Mouse (Mus musculus): Measurements from ENCODE around the gene C1qtnf3. TPM values are rescaled to one million over a fixed set of nuclear protein-coding genes. Genes with fewer than 3 reads are reported as not detected.

Gene C1qtnf3
- not detected in 2 replicates for total RNA-seq (2017)

GRCm38 (mm10) chr15:10951951-10952759 lies at the start of gene C1qtnf3:
Gene C1qtnf3, plus strand, starts transcription at chr15:10952332.
- no peak for ATAC-seq (replicated peaks in 1 of 2; ENCODE audit: insufficient read depth in 1 of 2, low FRiP score in 2 of 2, low TSS enrichment in 1 of 2, low read depth in 1 of 2, poor library complexity in 2 of 2, severe bottlenecking in 2 of 2)

DNA sequence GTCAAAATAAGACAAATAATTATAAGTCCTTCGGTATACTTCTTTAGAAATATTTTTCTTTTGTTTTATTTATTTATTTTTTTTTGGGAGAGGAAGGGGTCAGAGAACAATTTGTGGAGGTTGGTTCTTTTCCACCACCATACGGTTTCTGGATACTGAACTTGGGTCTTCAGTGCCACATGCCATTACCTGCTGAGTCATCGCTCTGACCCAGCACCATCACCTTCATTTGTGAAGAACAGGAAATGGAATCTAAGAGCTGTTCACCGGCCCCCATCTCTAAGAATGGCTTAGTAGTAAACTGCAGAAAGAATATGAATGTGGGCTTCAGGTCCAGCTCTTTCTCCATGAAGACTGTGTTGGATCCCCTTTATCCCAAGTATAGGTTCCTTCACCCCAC lies 49.8 kb upstream of the C1qtnf3 start:
- ATAC-seq (replicated peaks in 1 of 2; ENCODE audit: insufficient read depth in 1 of 2, low FRiP score in 2 of 2, low TSS enrichment in 1 of 2, low read depth in 1 of 2, poor library complexity in 2 of 2, severe bottlenecking in 2 of 2) = no peak

DNA sequence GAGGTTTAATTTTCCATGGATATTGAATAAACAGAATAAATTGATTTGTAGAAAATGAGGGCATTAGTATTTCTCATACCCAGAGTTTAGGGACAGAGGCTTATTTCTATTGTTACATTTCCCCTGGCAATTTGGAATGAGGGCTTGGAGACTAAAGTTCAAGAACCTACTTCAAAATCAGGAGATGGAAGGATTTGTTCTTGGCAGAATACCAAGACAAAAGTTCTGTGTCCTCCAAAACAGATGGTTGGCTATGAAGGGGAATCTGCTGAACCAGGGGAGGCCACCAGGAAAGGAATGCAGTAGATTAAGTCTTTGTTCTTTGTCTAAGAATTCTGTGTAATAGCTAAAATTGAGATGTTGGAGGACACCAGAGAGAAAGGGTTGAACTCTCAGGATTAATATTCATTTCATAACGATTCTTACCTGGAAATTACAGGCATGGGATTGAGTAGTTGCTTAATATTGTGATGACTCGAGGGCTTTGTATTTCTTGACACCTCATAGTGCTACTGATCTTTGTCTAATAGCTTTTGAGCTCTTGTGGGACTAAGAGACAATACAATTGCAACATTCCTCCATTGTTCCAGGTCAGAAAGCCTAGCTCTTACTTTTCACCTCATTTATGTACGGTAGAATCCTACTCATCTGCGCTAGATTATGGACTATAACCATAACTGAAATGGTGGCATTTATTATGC lies 35.4 kb upstream of the C1qtnf3 start:
- no peak for ATAC-seq (replicated peaks in 1 of 2; ENCODE audit: insufficient read depth in 1 of 2, low FRiP score in 2 of 2, low TSS enrichment in 1 of 2, low read depth in 1 of 2, poor library complexity in 2 of 2, severe bottlenecking in 2 of 2)

- ATAC-seq (replicated peaks in 1 of 2; ENCODE audit: insufficient read depth in 1 of 2, low FRiP score in 2 of 2, low TSS enrichment in 1 of 2, low read depth in 1 of 2, poor library complexity in 2 of 2, severe bottlenecking in 2 of 2) = no peak
Measured at GRCm38 (mm10) chr15:10917312-10917660, 34.8 kb upstream of the C1qtnf3 start.

DNA sequence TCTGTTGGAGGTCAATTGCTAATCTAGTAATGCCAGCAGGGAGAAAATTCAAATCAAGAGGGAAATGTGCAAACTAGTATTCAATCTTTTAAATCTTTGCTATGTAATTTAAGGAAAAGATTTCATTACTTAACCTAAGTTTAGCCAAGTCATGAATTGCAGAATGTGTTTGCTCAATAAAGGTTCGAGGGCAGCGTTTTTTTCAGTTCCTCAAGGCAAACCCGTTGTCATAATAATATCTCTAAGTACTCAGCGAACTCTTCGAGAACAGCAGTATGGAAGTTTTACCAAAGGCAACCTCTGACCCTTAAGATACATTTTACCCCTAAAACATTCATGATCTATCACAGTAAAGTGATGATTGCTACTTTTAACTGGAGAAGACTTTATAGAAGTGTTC lies 31.9 kb upstream of the C1qtnf3 start:
- ATAC-seq (replicated peaks in 1 of 2; ENCODE audit: insufficient read depth in 1 of 2, low FRiP score in 2 of 2, low TSS enrichment in 1 of 2, low read depth in 1 of 2, poor library complexity in 2 of 2, severe bottlenecking in 2 of 2) = no peak

- ATAC-seq (replicated peaks in 1 of 2; ENCODE audit: insufficient read depth in 1 of 2, low FRiP score in 2 of 2, low TSS enrichment in 1 of 2, low read depth in 1 of 2, poor library complexity in 2 of 2, severe bottlenecking in 2 of 2) = peak; percentile 39 to 42; a peak in 3 of 4 replicates
Measured at GRCm38 (mm10) chr15:10921064-10921463, 31.1 kb upstream of the C1qtnf3 start.

DNA sequence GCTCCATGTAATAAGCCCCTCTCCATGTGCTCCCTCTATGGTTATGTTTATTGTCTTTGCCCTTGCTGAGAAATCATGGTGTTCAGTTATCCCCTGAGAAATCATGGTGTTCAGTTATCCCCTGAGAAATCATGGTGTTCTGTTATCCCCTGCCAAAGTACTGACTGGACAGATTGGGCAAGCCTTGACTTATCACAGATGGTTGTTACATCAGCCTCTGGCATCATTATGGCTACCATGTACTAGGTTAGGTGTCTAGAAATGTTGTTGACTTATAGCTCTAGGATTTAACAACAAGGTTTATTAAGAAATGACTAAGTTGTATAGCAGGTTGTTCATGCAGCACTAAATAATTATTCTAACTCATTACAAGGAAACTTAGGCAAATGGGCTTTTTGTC lies 30.1 kb upstream of the C1qtnf3 start:
- no peak for ATAC-seq (replicated peaks in 1 of 2; ENCODE audit: insufficient read depth in 1 of 2, low FRiP score in 2 of 2, low TSS enrichment in 1 of 2, low read depth in 1 of 2, poor library complexity in 2 of 2, severe bottlenecking in 2 of 2)

DNA sequence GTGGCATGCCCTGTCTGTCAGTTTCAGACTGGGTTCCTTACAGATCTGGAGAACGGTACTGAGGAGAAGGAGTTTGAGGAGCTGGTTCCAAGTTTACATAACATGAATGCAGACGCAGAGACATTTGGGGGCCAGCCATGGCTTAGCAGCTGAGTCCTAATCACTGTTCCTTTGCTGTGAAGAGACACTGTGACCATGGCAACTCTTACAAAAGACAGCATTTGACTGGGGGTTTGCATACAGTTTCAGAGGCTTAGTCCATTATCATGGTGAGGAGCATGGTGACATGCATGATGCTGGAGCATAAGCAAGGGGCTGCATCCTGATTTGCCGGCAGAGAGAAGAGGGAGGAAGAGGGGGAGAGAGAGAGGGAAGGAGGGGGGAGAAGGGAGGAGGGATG lies 29.6 kb upstream of the C1qtnf3 start:
- ATAC-seq (replicated peaks in 1 of 2; ENCODE audit: insufficient read depth in 1 of 2, low FRiP score in 2 of 2, low TSS enrichment in 1 of 2, low read depth in 1 of 2, poor library complexity in 2 of 2, severe bottlenecking in 2 of 2) = no peak

DNA sequence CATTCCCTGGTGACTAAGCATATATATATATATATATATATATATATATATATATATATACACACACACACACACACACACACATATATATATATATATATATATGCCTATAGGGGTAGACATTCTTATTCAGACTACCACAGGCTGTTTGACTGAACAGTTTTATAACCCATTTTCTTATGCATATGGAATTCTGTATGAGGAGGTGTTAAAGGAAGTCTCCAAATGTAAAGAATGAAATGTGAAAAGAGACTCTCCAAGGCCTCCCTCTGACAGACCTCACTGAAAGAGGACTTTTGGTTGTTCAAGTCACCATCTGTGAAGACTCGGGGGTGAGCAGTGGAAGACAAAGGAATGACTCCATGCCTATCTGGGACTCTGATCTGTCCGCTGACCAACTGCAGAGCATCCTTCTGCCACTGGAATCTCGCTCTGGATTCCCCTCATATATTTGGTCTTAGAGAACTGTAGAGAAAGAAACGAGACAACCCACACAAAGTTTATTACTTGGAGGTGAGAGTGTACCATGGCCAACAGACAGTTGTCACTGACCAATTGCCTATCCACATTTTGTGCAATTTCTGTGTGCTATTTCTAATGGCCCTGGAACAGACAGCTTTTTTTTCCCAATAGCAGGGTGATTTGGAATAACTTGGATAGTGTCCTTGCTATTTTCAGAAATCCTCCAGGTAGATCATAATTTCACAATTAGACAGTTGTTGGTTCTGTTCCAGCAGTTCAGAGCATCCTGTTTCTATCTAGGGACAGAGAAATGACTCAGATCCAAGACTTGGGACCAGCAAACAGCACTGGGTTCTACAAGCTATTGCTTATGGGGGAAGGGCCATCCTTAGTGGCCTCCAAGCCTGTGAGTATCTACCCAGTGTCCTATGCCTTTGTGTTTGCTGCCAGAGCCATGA lies 28.8 kb upstream of the C1qtnf3 start:
- ATAC-seq (replicated peaks in 1 of 2; ENCODE audit: insufficient read depth in 1 of 2, low FRiP score in 2 of 2, low TSS enrichment in 1 of 2, low read depth in 1 of 2, poor library complexity in 2 of 2, severe bottlenecking in 2 of 2) = no peak

DNA sequence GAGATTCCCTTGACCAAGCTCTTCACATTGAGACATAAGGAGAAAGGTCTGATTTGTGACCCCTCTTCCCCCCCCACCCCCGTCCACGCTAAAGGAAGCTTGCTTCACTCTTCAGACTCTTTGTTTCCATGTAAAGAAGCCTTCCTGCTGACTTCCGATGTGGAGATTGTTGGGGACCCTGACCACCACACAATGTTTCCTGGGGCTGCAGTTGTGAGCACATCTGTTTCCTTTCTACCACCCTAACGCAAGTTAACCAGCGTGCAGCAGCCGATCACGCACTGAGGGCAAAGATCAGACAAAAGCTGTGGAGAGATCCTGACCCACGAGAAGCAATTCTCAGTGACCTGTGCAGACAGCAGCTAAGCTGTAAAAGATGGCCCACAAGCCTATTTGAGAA lies 24.8 kb upstream of the C1qtnf3 start:
- ATAC-seq (replicated peaks in 1 of 2; ENCODE audit: insufficient read depth in 1 of 2, low FRiP score in 2 of 2, low TSS enrichment in 1 of 2, low read depth in 1 of 2, poor library complexity in 2 of 2, severe bottlenecking in 2 of 2) = peak; percentile 29 to 71; a peak in 3 of 4 replicates

GRCm38 (mm10) chr15:10928633-10929270 lies 23.4 kb upstream of the C1qtnf3 start:
- ATAC-seq (replicated peaks in 1 of 2; ENCODE audit: insufficient read depth in 1 of 2, low FRiP score in 2 of 2, low TSS enrichment in 1 of 2, low read depth in 1 of 2, poor library complexity in 2 of 2, severe bottlenecking in 2 of 2) = no peak

DNA sequence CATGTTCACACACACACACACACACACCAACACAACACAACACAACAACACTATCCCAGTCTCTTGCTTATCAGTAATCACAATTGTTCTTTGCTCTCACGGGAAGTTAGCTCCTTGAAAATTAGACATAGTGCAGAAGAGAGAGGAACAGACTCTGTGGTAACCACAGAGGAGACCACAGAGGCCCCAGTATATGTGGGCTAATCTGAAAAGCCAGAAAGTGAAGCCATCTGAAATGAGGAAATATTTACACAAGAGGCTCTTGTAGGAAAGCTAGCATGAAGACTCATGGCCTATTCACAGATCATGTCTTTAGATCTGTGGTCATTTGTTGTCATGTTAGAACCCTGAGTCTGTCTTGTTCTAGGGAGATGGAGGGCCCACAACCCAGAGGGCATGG lies 18.2 kb upstream of the C1qtnf3 start:
- peak; percentile 94 to 95 for ATAC-seq (replicated peaks in 1 of 2; ENCODE audit: insufficient read depth in 1 of 2, low FRiP score in 2 of 2, low TSS enrichment in 1 of 2, low read depth in 1 of 2, poor library complexity in 2 of 2, severe bottlenecking in 2 of 2)

DNA sequence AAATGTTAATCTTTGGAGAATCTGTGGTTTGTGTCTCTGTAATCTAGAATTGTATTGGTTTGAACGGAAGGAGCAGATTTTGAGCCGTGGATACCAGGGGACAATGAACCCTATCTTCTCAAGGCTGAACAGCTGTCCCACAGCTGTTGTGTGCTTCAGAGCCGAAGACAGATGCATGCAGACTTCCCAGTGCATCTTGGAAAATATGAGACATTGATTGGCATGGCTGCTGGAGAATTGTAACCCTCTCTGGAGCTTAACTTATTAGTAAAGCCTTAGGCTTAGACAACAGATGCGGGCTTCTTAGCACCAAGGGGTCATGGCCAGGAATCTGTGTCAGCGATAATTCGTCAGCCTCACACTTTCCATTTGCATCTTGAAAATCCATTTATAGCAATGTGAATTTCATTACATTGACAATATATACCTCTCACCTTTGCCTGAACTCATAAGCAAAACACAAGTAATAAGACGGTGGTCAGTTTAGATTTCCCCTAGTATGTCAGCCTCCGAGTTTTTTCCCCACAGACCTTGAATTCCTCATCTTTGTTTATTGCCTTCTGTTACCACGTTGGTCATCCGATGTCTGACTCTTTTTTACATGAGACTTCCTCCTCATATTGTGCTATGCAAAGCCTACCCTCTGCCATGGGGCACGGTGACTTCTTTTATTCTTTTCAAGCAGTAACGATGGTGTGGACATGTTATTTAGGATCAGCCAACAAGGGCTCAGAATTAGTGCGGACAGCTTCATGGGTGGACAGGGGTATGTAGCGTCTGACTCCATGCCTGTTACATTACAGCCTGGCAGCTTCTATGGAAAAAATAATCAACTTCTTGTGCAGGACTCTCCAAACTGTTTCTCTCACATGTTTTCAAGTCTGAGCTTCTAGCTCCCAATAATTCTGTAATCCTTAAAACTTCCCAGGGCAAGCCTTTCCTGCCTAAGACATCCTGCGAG lies 11.7 kb upstream of the C1qtnf3 start:
- ATAC-seq (replicated peaks in 1 of 2; ENCODE audit: insufficient read depth in 1 of 2, low FRiP score in 2 of 2, low TSS enrichment in 1 of 2, low read depth in 1 of 2, poor library complexity in 2 of 2, severe bottlenecking in 2 of 2) = no peak

GRCm38 (mm10) chr15:10941901-10942300 lies 10.2 kb upstream of the C1qtnf3 start:
- no peak for ATAC-seq (replicated peaks in 1 of 2; ENCODE audit: insufficient read depth in 1 of 2, low FRiP score in 2 of 2, low TSS enrichment in 1 of 2, low read depth in 1 of 2, poor library complexity in 2 of 2, severe bottlenecking in 2 of 2)

DNA sequence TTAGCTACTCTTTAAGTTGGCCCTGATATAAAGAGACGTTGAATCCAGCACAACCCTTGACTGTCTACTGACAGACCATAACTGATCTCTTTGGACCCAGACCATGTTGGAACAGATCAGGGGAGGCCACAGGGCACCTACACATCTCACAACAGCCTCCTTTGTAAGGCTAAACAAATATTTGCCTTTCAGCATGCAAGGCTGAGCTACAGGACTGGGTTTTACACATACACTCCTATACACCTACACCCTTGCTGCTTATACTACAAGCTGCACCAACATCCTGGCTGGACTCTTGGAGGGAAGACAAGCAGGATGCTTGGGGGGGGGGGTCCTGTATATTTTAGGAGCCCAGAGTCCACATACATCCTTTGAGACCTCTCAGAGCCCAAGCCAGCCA lies 4.3 kb upstream of the C1qtnf3 start:
- no peak for ATAC-seq (replicated peaks in 1 of 2; ENCODE audit: insufficient read depth in 1 of 2, low FRiP score in 2 of 2, low TSS enrichment in 1 of 2, low read depth in 1 of 2, poor library complexity in 2 of 2, severe bottlenecking in 2 of 2)

DNA sequence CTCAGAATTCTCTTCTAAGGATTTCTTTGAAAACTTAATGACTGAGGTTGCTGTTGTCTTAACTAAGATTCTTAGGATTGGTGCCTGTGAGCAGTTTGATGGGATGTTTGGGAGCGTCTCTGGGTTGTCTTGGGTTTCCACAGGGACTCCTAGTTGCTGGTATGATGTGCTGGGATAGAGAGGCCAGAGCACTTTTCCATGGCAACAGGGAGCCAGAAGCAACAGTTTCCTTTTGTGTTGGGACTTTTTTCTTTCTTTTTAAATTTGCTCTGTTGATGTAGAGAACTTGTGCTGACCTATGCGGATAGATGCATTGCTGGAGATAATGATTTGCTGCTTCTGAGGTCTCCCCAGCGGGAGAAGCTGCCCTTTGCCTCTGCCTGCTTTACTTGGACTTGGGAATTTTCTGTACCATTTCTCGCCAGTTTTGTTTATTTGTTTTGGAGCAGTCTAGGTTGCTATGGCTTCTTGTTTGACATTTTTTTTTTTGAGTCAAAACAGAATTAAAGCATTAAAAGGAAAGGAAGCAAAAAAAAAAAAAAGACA lies 701 bp downstream of the C1qtnf3 start:
- no peak for ATAC-seq (replicated peaks in 1 of 2; ENCODE audit: insufficient read depth in 1 of 2, low FRiP score in 2 of 2, low TSS enrichment in 1 of 2, low read depth in 1 of 2, poor library complexity in 2 of 2, severe bottlenecking in 2 of 2)
